Comparison of ENCODE assay signal across 18 mouse cellular contexts in genomic region chr7:136216734-136217133, GRCm38 (mm10).
A peak's percentile ranks its signal among the peaks of the same experiment; 100 is the strongest.
DNase-seq lines count a peak whose midpoint lies in the region; ATAC-seq lines count a peak whose summit lies in the region.
"Had no signal": no experiment of that assay in that cellular context is flagged by ENCODE, and none has a peak within 500 bp of the region (broad histone marks: within the 10 kb centered on the region; RNA-seq: fewer than 3 reads in every experiment).

No protein-coding gene starts in this region.

- peak; percentile 51 to 87 for DNase-seq in adrenal gland, adult (ENCODE audit: inconsistent age in 2 of 2, low spot score in 1 of 2)
- DNase-seq in adrenal gland, postnatal 4 days (ENCODE audit: low spot score in 2 of 2), result no peak
- peak; percentile 31 for DNase-seq in heart, postnatal 4 days
- peak; percentile 61 for DNase-seq in ovary, adult 18-20 months (ENCODE audit: low spot score)
- DNase-seq in ovary, postnatal 14 days (ENCODE audit: low spot score), result no peak
- no peak for DNase-seq in layer of hippocampus, postnatal 25 days (ENCODE audit: extremely low spot score in 1 of 2, low spot score in 1 of 2)
- DNase-seq: cerebellum, adult 8-10 months; gastrocnemius, postnatal 10 days; kidney, adult 11 months; lung, postnatal 4 days; thymus, postnatal 25 days had no signal

- H3K27ac ChIP-seq in heart, embryonic 12.5 days (ENCODE audit: poor library complexity, severe bottlenecking), result no peak overlapping the region
- H3K27ac ChIP-seq: forebrain, embryonic 15.5 days; hindbrain, embryonic 13.5 days; midbrain, embryonic 15.5 days; neural tube, embryonic 12.5 days; stomach, embryonic 15.5 days had no signal

- peaks cover 13% of the 10 kb centered on the region for H3K27me3 ChIP-seq in heart, embryonic 12.5 days (replicated peaks)
- H3K27me3 ChIP-seq: midbrain, embryonic 15.5 days; neural tube, embryonic 12.5 days; stomach, embryonic 15.5 days had no signal

- H3K9me3 ChIP-seq in heart, embryonic 12.5 days (replicated peaks), result no peaks in the 10 kb centered on the region
- H3K9me3 ChIP-seq: forebrain, embryonic 15.5 days; hindbrain, embryonic 13.5 days; midbrain, embryonic 15.5 days; neural tube, embryonic 12.5 days; stomach, embryonic 15.5 days had no signal

- no peak overlapping the region for H3K4me3 ChIP-seq in heart, embryonic 12.5 days
- H3K4me3 ChIP-seq: forebrain, embryonic 15.5 days; hindbrain, embryonic 13.5 days; midbrain, embryonic 15.5 days; neural tube, embryonic 12.5 days; stomach, embryonic 15.5 days had no signal

- no peak overlapping the region for H3K9ac ChIP-seq in heart, embryonic 12.5 days
- H3K9ac ChIP-seq: forebrain, embryonic 15.5 days; hindbrain, embryonic 13.5 days; midbrain, embryonic 15.5 days; neural tube, embryonic 12.5 days; stomach, embryonic 15.5 days had no signal

- ATAC-seq in heart, embryonic 12.5 days (ENCODE audit: insufficient number of reproducible peaks, low FRiP score), result no peak
- ATAC-seq: activated CD4-positive, CD25-positive, alpha-beta regulatory T cell, adult 4 months; forebrain, embryonic 15.5 days; midbrain, embryonic 15.5 days had no signal

- H3K36me3 ChIP-seq in heart, embryonic 12.5 days, result no peaks in the 10 kb centered on the region
- H3K36me3 ChIP-seq: forebrain, embryonic 15.5 days; hindbrain, embryonic 13.5 days; midbrain, embryonic 15.5 days; neural tube, embryonic 12.5 days; stomach, embryonic 15.5 days had no signal

- H3K4me2 ChIP-seq in heart, embryonic 12.5 days, result no peak overlapping the region
- H3K4me2 ChIP-seq: forebrain, embryonic 15.5 days; hindbrain, embryonic 13.5 days; midbrain, embryonic 15.5 days; neural tube, embryonic 12.5 days; stomach, embryonic 15.5 days had no signal

- peaks cover 13% of the 10 kb centered on the region; the same call in 1 of the 2 replicates for H3K4me1 ChIP-seq in heart, embryonic 12.5 days (replicated peaks)
- H3K4me1 ChIP-seq: stomach, embryonic 15.5 days had no signal

Comparison
In these comparisons a context has a peak if more than half of its experiments do, and no peak if none do; other contexts are left out.
1. DNase-seq: peak in adrenal gland, adult (2 of 2), heart, postnatal 4 days (single experiment) and ovary, adult 18-20 months (single experiment); none in adrenal gland, postnatal 4 days (0 of 2), ovary, postnatal 14 days (single experiment) and layer of hippocampus, postnatal 25 days (0 of 2).